Mouse (Mus musculus) hindbrain, embryonic 14.5 days (tissue): Measurements from ENCODE around the gene Itsn1. TPM values are rescaled to one million over a fixed set of nuclear protein-coding genes. Genes with fewer than 3 reads are reported as not detected.

Source experiments
- ATAC-seq: fragments of 200-750 bp; cut with Nextera tagmentation; 2 replicates; pipeline ENCODE4 v1.8.0; 2017; ENCODE audit warnings: moderate number of reproducible peaks, mild to moderate bottlenecking, moderate TSS enrichment, moderate library complexity; ENCODE audit not compliant: low FRiP score
- DNase-seq: peaks from one replicate; pipeline ENCODE4 v3.0.0-alpha.2; 2015; ENCODE audit warnings: low spot score
- H3K27ac ChIP-seq: fragments of 300-500 bp; sonication (generic); 2 replicates; pipeline ENCODE4 v1.5.1; 2014; ENCODE audit warnings: mild to moderate bottlenecking, moderate library complexity
- H3K27me3 ChIP-seq: fragments of 300-500 bp; sonication (generic); 2 replicates; pipeline ENCODE4 v1.6.1; 2014; ENCODE audit warnings: mild to moderate bottlenecking, low read length, mixed read lengths; ENCODE audit not compliant: control insufficient read depth, insufficient read depth
- H3K36me3 ChIP-seq: fragments of 300-500 bp; sonication (generic); replicated peaks from 2 replicates; pipeline ENCODE4 v1.6.1; 2014; ENCODE audit not compliant: control insufficient read depth, insufficient read depth
- H3K4me1 ChIP-seq: fragments of 300-500 bp; sonication (generic); replicated peaks from 2 replicates; pipeline ENCODE4 v1.6.1; 2014; ENCODE audit warnings: antibody characterized with exemption, low read length, mixed read lengths; ENCODE audit not compliant: control insufficient read depth, insufficient read depth
- H3K4me2 ChIP-seq: fragments of 300-500 bp; sonication (generic); replicated peaks from 2 replicates; pipeline ENCODE4 v1.6.1; 2014; ENCODE audit warnings: mild to moderate bottlenecking, moderate library complexity
- H3K4me3 ChIP-seq: fragments of 300-500 bp; sonication (generic); replicated peaks from 2 replicates; pipeline ENCODE4 v1.5.1; 2014; ENCODE audit warnings: mild to moderate bottlenecking, low read length
- H3K9ac ChIP-seq: fragments of 300-500 bp; sonication (generic); 2 replicates; pipeline ENCODE4 v1.6.1; 2014
- H3K9me3 ChIP-seq: fragments of 300-500 bp; sonication (generic); 2 replicates; pipeline ENCODE4 v1.6.1; 2016; ENCODE audit warnings: low read length; ENCODE audit not compliant: control insufficient read depth
- WGBS: fragments of 180-500 bp; shearing (Covaris S2); extraction: QIAGEN DNeasy Blood & Tissue Kit; methylation state at CpG from one replicate; pipeline ENCODE4 v1.1.7; 2014; 5-methylcytosine and 5-hydroxymethylcytosine counted together
- polyA plus RNA-seq: library from polyadenylated mRNA; unstranded; fragments of >200 nt; fragmentation: Nextera tagmentation; extraction: Ambion mirVana; gene quantifications from 2 replicates; pipeline ENCODE4 v1.2.1, GENCODE M21; 2014

The Itsn1 gene
- polyA plus RNA-seq, 1 experiment from 2014 or later: 61.8 TPM

- no peak overlapping the region for H3K4me3 ChIP-seq
- no peak overlapping the region for H3K4me2 ChIP-seq
- no peak overlapping the region for H3K9ac ChIP-seq
- H3K4me1 ChIP-seq: peaks cover 39% of the 10 kb centered on the region
- H3K27ac ChIP-seq: no peak overlapping the region
- DNase-seq: no peak
- no peaks in the 10 kb centered on the region for H3K36me3 ChIP-seq
- no peaks in the 10 kb centered on the region for H3K9me3 ChIP-seq
- 66% methylated on average over 7 of the region's 7 CpGs for WGBS
- no peak for ATAC-seq
- H3K27me3 ChIP-seq: no peaks in the 10 kb centered on the region
Observed at GRCm38 (mm10) chr16:91762476-91762875, 33.4 kb downstream of the Itsn1 start.

GRCm38 (mm10) chr16:91763975-91764374, 34.9 kb downstream of the Itsn1 start:
- DNase-seq (no peak), ATAC-seq (no peak)
- WGBS: 50% methylated on average over 6 of the region's 6 CpGs
- Histone ChIP-seq H3K9ac (no peak overlapping the region), H3K27me3 (no peaks in the 10 kb centered on the region), H3K4me3 (no peak overlapping the region), H3K4me1 (peaks cover 46% of the 10 kb centered on the region), H3K27ac (no peak overlapping the region), H3K36me3 (no peaks in the 10 kb centered on the region), H3K4me2 (no peak overlapping the region), H3K9me3 (no peaks in the 10 kb centered on the region)

- no peak for DNase-seq
- no peaks in the 10 kb centered on the region for H3K9me3 ChIP-seq
- no peak overlapping the region for H3K27ac ChIP-seq
- peaks cover 46% of the 10 kb centered on the region for H3K4me1 ChIP-seq
- WGBS: 70% methylated on average over 6 of the region's 6 CpGs
- H3K36me3 ChIP-seq: no peaks in the 10 kb centered on the region
- ATAC-seq: no peak
- no peaks in the 10 kb centered on the region for H3K27me3 ChIP-seq
- no peak overlapping the region for H3K4me2 ChIP-seq
- H3K9ac ChIP-seq: no peak overlapping the region
- no peak overlapping the region for H3K4me3 ChIP-seq
Observed at GRCm38 (mm10) chr16:91764414-91764813, 35.3 kb downstream of the Itsn1 start.

DNA sequence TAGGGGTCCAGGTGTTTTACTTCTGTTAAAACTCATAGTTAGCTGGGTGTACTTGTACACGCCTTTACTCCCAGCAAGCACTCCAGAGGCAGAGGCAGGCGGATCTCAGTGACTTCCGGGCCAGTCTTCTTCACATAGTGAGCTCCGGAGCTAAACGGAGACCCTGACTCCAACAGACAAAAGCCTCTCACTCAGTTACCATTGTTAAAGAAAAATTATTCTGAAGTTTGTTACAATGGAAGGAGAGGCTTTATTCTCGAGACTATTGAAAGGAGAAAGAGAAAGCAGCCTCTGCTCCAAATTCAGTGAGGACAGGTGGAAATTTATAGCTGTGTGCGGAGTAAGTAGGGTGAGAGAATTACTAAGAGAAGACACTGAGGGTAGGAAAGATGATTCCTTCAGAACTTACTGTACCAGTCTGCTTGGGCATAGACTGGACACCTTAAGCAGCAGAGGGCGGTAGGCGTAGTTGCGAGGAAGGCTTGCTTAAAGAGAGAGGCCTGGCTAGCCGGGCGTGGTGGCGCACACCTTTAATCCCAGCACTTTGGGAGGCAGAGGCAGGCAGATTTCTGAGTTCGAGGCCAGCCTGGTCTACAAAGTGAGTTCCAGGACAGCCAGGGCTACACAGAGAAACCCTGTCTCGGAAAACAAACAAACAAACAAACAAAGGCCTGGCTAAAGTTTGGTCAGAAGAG, 36.2 kb downstream of the Itsn1 start:
- DNase-seq (no peak), ATAC-seq (no peak)
- Histone ChIP-seq H3K4me2 (no peak overlapping the region), H3K36me3 (no peaks in the 10 kb centered on the region), H3K4me3 (no peak overlapping the region), H3K9me3 (no peaks in the 10 kb centered on the region), H3K9ac (no peak overlapping the region), H3K27ac (no peak overlapping the region), H3K4me1 (peaks cover 51% of the 10 kb centered on the region), H3K27me3 (no peaks in the 10 kb centered on the region)
- WGBS: 80% methylated on average over 15 of the region's 15 CpGs

DNA sequence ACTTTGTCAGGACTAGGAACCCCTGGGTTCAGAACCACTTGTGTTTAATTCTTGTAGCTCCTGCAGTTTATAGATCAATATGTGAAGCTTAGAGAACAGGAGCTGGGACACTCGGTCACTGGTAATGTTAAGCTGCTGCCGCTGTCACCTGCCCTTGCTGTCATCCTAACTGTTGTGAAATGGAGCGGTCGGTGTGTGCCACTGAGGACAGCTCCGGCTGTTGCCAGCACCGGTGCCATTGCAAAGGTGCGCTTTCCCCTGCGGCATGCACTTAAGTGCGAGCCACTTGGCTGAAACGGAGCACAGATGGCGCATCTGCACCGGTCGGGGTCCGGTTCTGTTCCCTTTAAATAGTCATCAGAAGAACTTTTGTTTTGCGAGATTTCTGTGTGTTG, 36.7 kb downstream of the Itsn1 start:
- Histone ChIP-seq H3K9me3 (no peaks in the 10 kb centered on the region), H3K4me2 (no peak overlapping the region), H3K4me1 (peaks cover 53% of the 10 kb centered on the region), H3K27me3 (no peaks in the 10 kb centered on the region), H3K36me3 (no peaks in the 10 kb centered on the region), H3K4me3 (no peak overlapping the region), H3K9ac (no peak overlapping the region), H3K27ac (no peak overlapping the region)
- DNase-seq: no peak
- ATAC-seq: no peak
- WGBS: 82% methylated on average over 15 of the region's 15 CpGs

DNA sequence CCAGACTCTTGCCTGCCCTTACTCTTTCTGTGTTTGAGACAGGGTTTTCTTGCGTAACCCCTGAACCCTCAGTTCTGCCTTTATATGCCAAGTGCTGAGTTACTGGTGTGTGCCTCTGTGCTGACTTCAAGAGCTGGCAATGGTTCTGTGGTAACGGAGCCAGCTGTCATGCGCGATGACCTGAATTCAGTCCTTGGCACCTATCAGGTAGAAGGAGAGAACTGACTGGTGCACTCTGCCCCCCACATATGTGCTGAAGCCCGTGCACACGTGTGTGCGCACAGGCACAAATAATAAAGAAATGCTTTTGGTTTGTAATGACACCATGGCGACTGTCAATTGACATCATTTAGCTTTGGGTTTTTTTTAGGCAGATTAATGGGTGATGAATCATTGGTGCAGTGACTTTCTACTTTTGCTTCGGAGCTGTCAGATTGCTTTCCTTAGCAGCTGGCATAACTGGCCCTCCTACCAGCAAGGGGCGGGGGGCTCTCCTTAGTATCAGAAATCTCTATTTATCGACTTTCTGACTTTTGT, 38.2 kb downstream of the Itsn1 start:
- Histone ChIP-seq H3K4me1 (peaks cover 57% of the 10 kb centered on the region), H3K27ac (no peak overlapping the region), H3K4me2 (no peak overlapping the region)

GRCm38 (mm10) chr16:91768586-91768985, 39.5 kb downstream of the Itsn1 start:
- WGBS: 89% methylated on average over 6 of the region's 6 CpGs
- DNase-seq: no peak
- Histone ChIP-seq H3K9ac (no peak overlapping the region), H3K27ac (no peak overlapping the region), H3K4me1 (peaks cover 61% of the 10 kb centered on the region), H3K27me3 (no peaks in the 10 kb centered on the region), H3K4me2 (no peak overlapping the region), H3K9me3 (no peaks in the 10 kb centered on the region), H3K4me3 (no peak overlapping the region), H3K36me3 (no peaks in the 10 kb centered on the region)
- ATAC-seq: no peak

More for the DNA sequence above, 38.2 kb downstream of the Itsn1 start:
- no peak overlapping the region for H3K9ac ChIP-seq
- DNase-seq (no peak), ATAC-seq (no peak)
- 65% methylated on average over 11 of the region's 11 CpGs for WGBS
- H3K27me3 ChIP-seq: no peaks in the 10 kb centered on the region
- no peak overlapping the region for H3K4me3 ChIP-seq
- no peaks in the 10 kb centered on the region for H3K36me3 ChIP-seq
- no peaks in the 10 kb centered on the region for H3K9me3 ChIP-seq

DNA sequence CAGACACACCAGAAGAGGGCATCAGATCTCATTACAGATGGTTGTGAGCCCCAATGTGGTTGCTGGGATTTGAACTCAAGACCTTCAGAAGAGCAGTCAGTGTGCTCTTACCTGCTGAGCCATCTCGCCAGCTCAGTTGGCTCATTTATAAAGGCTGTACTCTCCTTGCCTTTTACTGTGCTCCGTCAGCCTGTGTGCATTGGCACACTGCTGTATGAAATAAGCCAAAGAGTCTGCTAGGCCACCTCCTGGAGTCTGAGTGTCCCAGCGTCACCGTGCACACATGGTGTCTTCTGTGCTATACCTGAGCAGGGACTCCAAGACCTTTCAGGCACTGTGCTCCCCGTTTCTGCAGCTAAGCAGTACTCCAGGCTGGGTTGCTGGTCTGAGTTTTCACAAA, 40.8 kb downstream of the Itsn1 start:
- Histone ChIP-seq H3K4me1 (peaks cover 50% of the 10 kb centered on the region), H3K27me3 (no peaks in the 10 kb centered on the region), H3K36me3 (no peaks in the 10 kb centered on the region), H3K4me2 (no peak overlapping the region), H3K9me3 (no peaks in the 10 kb centered on the region), H3K4me3 (no peak overlapping the region), H3K9ac (no peak overlapping the region), H3K27ac (peak overlapping the region; percentile 84)
- ATAC-seq: no peak
- no peak for DNase-seq
- WGBS: 47% methylated on average over 5 of the region's 5 CpGs

- DNase-seq: peak; percentile 50
- no peak overlapping the region for H3K4me3 ChIP-seq
- H3K27me3 ChIP-seq: no peaks in the 10 kb centered on the region
- H3K4me2 ChIP-seq: peak overlapping the region; percentile 19; the same call in 1 of the 2 replicates
- no peaks in the 10 kb centered on the region for H3K36me3 ChIP-seq
- peak; percentile 77 for ATAC-seq
- 0 out of 2 replicates have a peak overlapping the region, but pooled peaks have one; percentile 22 for H3K9ac ChIP-seq
- H3K9me3 ChIP-seq: no peaks in the 10 kb centered on the region
- 8% methylated on average over 5 of the region's 5 CpGs for WGBS
- H3K4me1 ChIP-seq: peaks cover 50% of the 10 kb centered on the region
- peak overlapping the region; percentile 84 for H3K27ac ChIP-seq
Observed at GRCm38 (mm10) chr16:91770662-91771061, 41.6 kb downstream of the Itsn1 start.
